Mouse (Mus musculus) hindbrain, embryonic 13.5 days (tissue): ENCODE results near the gene Keap1. TPM values are rescaled to one million over a fixed set of nuclear protein-coding genes. Genes with fewer than 3 reads are reported as not detected.
A peak's percentile ranks its signal among the peaks of the same experiment; 100 is the strongest.

Experiments
- ATAC-seq: fragments of 200-750 bp; cut with Nextera tagmentation; 2 replicates; pipeline ENCODE4 v1.8.0; 2017; ENCODE audit warnings: moderate TSS enrichment; ENCODE audit not compliant: low FRiP score
- H3K27ac ChIP-seq: fragments of 300-500 bp; sonication (generic); 2 replicates; pipeline ENCODE4 v1.5.1; 2015; ENCODE audit warnings: inconsistent platforms, mild to moderate bottlenecking, moderate library complexity
- H3K27me3 ChIP-seq: fragments of 300-500 bp; sonication (generic); 2 replicates; pipeline ENCODE4 v1.6.1; 2015; ENCODE audit warnings: mild to moderate bottlenecking, inconsistent platforms
- H3K36me3 ChIP-seq: fragments of 300-500 bp; sonication (generic); 2 replicates; pipeline ENCODE4 v1.6.1; 2015; ENCODE audit warnings: mild to moderate bottlenecking, inconsistent platforms
- H3K4me1 ChIP-seq: fragments of 300-500 bp; sonication (generic); replicated peaks from 2 replicates; pipeline ENCODE4 v1.6.1; 2015; ENCODE audit warnings: inconsistent platforms
- H3K4me2 ChIP-seq: fragments of 300-500 bp; sonication (generic); 2 replicates; pipeline ENCODE4 v1.6.1; 2015; ENCODE audit warnings: inconsistent platforms, mild to moderate bottlenecking, moderate library complexity
- H3K4me3 ChIP-seq: fragments of 300-500 bp; sonication (generic); 2 replicates; pipeline ENCODE4 v1.5.1; 2015; ENCODE audit warnings: mild to moderate bottlenecking, inconsistent platforms
- H3K9ac ChIP-seq: fragments of 300-500 bp; sonication (generic); 2 replicates; pipeline ENCODE4 v1.6.1; 2015; ENCODE audit warnings: mild to moderate bottlenecking, inconsistent platforms
- H3K9me3 ChIP-seq: fragments of 300-500 bp; sonication (generic); 2 replicates; pipeline ENCODE4 v1.6.1; 2016; ENCODE audit warnings: inconsistent platforms
- WGBS: fragments of 180-500 bp; shearing (Covaris S2); methylation state at CpG from one replicate; pipeline ENCODE4 v1.1.7; 2015; 5-methylcytosine and 5-hydroxymethylcytosine counted together
- polyA plus RNA-seq: library from polyadenylated mRNA; unstranded; fragments of >200 nt; fragmentation: Nextera tagmentation; extraction: Ambion mirVana; gene quantifications from 2 replicates; pipeline ENCODE4 v1.2.1, GENCODE M21; 2015

Gene Keap1
- polyA plus RNA-seq, 1 experiment from 2014 or later: 61.8 TPM

- H3K4me2 ChIP-seq: no peak overlapping the region
- ATAC-seq: no peak
- H3K27ac ChIP-seq: no peak overlapping the region
- no peaks in the 10 kb centered on the region for H3K9me3 ChIP-seq
- no peak overlapping the region for H3K4me3 ChIP-seq
- 0 out of 2 replicates have a peak, but pooled peaks cover 4% of the 10 kb centered on the region for H3K4me1 ChIP-seq
- no peaks in the 10 kb centered on the region for H3K36me3 ChIP-seq
- peaks cover 46% of the 10 kb centered on the region for H3K27me3 ChIP-seq
- no peak overlapping the region for H3K9ac ChIP-seq
These were observed 15.5 kb upstream of the Keap1 start for GRCm38 (mm10) chr9:21254690-21255089.

DNA sequence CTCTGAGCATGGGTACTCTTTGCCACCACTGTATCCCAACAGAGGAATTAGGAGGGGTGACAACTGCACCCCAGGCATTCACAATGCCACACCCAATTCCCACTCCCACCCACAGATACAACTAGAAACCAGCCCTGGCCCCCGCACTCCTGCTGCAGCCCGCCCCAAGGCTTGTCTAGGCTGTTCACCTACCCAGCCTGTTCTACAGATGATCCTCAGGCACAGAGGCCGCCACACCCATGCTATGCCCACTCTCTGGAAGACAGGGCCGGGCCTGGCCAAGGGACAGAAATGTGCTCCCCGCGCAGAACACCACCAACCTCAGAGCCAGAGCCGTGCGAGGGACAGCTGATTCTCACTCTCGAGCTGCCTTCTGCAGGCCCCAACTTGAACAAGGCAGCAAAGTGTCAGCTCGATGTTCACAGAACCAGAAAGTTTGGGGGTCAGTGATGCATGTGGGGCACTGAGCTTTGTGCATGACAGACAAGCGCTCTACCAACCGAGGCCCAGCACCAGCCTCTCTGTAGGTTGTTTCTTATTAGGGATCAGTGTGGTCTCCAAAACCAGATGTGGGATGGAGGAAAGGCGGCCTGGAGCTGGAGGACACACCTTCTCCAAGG lies 12.1 kb upstream of the Keap1 start:
- Histone ChIP-seq H3K4me3 (no peak overlapping the region), H3K4me1 (peaks cover 13% of the 10 kb centered on the region), H3K4me2 (no peak overlapping the region), H3K9ac (no peak overlapping the region), H3K27ac (no peak overlapping the region), H3K27me3 (peaks cover 75% of the 10 kb centered on the region), H3K36me3 (no peaks in the 10 kb centered on the region), H3K9me3 (no peaks in the 10 kb centered on the region)
- WGBS: 72% methylated on average over 13 of the region's 13 CpGs
- no peak for ATAC-seq

GRCm38 (mm10) chr9:21250509-21250908 lies 11.3 kb upstream of the Keap1 start:
- 57% methylated on average over 2 of the region's 2 CpGs for WGBS
- no peak for ATAC-seq

DNA sequence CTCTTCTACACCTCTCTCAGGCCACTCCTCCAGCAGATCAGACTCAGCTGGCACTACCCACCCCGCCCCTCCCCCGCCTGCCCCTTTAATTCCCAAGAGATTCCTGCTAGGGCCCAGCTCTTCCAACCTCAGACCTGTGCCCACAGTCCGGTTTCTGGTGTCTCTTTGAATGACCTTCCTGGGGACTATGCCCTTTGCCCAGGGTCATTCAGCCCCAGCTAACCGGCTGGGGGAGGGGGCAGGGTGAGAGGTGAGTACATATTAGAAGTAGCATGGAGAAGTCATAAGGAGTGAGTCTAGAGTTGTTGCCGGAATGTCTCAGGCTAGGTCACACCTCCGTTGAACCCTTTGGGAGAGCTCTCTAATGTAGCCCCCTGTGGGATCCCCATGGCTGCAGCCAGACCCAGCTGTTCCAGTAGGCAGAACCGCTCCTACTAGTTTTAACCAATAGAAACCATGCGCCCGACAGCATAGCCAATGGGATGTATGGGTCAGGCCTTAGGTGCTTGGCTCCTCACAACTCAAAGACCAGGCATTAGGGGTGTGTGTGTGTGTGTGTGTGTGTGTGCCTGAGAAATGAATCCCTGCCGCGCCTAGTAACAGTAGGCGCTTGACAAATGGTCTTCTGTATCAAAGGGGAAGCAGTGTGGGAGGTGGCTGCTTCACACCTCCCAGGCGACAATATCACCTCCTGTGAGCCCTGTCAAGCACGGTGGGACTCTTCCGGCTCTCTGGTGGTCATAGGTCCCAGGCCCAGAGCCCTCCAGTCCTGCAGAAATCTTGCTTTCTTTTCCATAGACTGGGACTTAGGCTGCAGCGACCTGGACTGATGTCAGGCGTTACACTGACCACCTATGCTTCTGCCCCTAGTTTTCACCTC lies 10.7 kb upstream of the Keap1 start:
- ATAC-seq: no peak
- peaks cover 19% of the 10 kb centered on the region for H3K4me1 ChIP-seq
- H3K27me3 ChIP-seq: peaks cover 85% of the 10 kb centered on the region

More at GRCm38 (mm10) chr9:21250509-21250908, 11.3 kb upstream of the Keap1 start:
- peaks cover 13% of the 10 kb centered on the region for H3K4me1 ChIP-seq
- no peaks in the 10 kb centered on the region for H3K36me3 ChIP-seq
- H3K4me2 ChIP-seq: no peak overlapping the region
- H3K9me3 ChIP-seq: no peaks in the 10 kb centered on the region
- H3K27ac ChIP-seq: no peak overlapping the region
- H3K9ac ChIP-seq: no peak overlapping the region
- peaks cover 79% of the 10 kb centered on the region for H3K27me3 ChIP-seq
- no peak overlapping the region for H3K4me3 ChIP-seq

GRCm38 (mm10) chr9:21248326-21248725 lies 9.2 kb upstream of the Keap1 start, which contains the start of gene S1pr5:
Gene S1pr5 (minus strand): TSS chr9:21248443.
- WGBS: 2% methylated on average over 29 of the region's 30 CpGs
- Histone ChIP-seq H3K9me3 (no peaks in the 10 kb centered on the region), H3K4me2 (peak within 1 kb of the TSS; percentile 35), H3K27me3 (peaks cover 99% of the 10 kb centered on the region), H3K9ac (no peak within 1 kb of the TSS), H3K36me3 (no peaks in the 10 kb centered on the region), H3K4me1 (peaks cover 35% of the 10 kb centered on the region), H3K4me3 (peak within 1 kb of the TSS; percentile 23), H3K27ac (no peak within 1 kb of the TSS)
- ATAC-seq: no peak

More for the DNA sequence above, 10.7 kb upstream of the Keap1 start:
- H3K9ac ChIP-seq: no peak overlapping the region
- no peak overlapping the region for H3K27ac ChIP-seq
- H3K36me3 ChIP-seq: no peaks in the 10 kb centered on the region
- WGBS: 36% methylated on average over 17 of the region's 17 CpGs
- H3K9me3 ChIP-seq: no peaks in the 10 kb centered on the region
- H3K4me2 ChIP-seq: no peak overlapping the region
- no peak overlapping the region for H3K4me3 ChIP-seq

DNA sequence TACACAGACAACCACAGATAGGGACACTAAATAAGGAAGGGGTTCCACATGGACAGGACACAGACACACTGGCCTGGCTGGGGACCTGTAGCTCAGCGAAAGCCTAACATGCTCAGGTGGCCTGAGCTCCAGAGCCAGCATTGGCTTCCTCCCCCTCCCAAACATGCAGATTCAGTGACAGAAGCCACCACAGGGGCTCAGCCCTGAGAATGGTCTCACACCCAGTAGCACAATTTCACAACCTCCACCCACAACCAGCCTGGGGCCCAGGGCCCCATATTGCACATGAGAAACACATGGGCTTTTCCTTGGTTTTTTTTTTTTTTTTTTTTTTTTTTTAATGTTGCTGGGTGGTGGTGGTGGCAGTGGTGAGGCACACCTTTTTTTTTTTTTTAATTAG lies 7.2 kb upstream of the Keap1 start:
- H3K4me3 ChIP-seq: no peak overlapping the region
- ATAC-seq: no peak
- H3K36me3 ChIP-seq: no peaks in the 10 kb centered on the region
- H3K9me3 ChIP-seq: no peaks in the 10 kb centered on the region
- H3K4me2 ChIP-seq: no peak overlapping the region
- H3K27ac ChIP-seq: no peak overlapping the region
- no peak overlapping the region for H3K9ac ChIP-seq
- 44% methylated on average over 1 of the region's 1 CpGs for WGBS
- peaks cover 97% of the 10 kb centered on the region for H3K27me3 ChIP-seq
- H3K4me1 ChIP-seq: peaks cover 36% of the 10 kb centered on the region

DNA sequence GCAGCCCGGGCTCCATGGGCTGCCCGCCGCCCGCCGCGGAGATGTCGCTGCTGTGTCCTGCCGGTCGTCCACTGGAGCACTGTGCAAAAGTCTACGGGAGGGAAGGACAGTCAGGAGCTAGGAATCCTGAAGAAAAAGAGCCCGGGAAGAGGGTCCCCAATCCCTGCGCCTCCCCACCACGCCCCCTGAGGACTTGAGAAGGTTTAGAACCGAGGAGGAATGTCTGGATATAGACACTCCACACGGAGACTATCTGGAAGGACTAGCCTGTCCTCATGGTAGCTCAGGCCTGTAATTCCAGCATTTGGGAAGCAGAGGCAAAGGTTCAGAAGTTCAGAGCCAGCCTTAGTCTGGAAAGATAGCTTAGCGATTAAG lies 5.9 kb upstream of the Keap1 start:
- Histone ChIP-seq H3K27ac (peak overlapping the region; percentile 78), H3K9ac (peak overlapping the region; percentile 73), H3K9me3 (no peaks in the 10 kb centered on the region), H3K27me3 (peaks cover 85% of the 10 kb centered on the region), H3K4me1 (peaks cover 36% of the 10 kb centered on the region), H3K36me3 (no peaks in the 10 kb centered on the region), H3K4me3 (peak overlapping the region; percentile 45), H3K4me2 (peak overlapping the region; percentile 76)
- ATAC-seq: no peak
- WGBS: 1% methylated on average over 16 of the region's 16 CpGs

DNA sequence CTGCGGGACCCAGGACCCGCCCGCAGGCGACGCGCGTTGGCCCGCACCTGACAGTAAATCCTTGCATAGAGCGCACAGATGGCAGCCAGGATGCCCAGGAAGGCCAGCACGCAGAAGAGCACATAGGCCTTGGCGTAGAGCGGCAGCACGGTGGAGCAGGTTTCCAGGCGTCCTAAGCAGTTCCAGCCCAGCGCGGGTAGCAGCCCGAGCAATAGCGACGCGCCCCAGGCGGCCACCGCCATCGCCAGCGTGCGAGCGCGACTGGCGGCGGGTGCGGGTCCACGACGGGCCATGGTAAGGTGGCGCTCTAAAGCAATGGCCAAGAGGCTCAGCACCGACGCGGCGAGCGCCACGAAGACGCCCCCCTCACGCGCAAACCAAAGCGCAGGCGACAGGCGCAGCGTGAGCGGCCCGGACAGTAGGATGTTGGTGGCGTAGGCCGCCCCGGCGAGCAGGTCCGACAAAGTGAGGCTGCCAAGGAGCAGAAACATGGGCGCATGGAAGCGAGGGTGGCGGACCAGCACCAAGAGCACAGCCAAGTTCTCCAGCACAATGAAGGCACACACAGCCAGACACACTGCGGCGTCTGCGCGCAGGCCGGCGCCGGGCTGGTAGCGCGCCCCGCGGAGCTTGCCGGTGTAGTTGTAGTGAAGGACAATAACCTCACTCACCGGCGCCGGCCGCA lies 5.4 kb upstream of the Keap1 start:
- Histone ChIP-seq H3K36me3 (no peaks in the 10 kb centered on the region), H3K4me2 (peak overlapping the region; percentile 76), H3K27me3 (peaks cover 79% of the 10 kb centered on the region), H3K4me1 (peaks cover 32% of the 10 kb centered on the region), H3K4me3 (peak overlapping the region; percentile 45), H3K27ac (peak overlapping the region; percentile 78), H3K9me3 (no peaks in the 10 kb centered on the region), H3K9ac (peak overlapping the region; percentile 73)
- WGBS: under 1% methylated on average over 72 of the region's 72 CpGs
- peak; percentile 62 for ATAC-seq

DNA sequence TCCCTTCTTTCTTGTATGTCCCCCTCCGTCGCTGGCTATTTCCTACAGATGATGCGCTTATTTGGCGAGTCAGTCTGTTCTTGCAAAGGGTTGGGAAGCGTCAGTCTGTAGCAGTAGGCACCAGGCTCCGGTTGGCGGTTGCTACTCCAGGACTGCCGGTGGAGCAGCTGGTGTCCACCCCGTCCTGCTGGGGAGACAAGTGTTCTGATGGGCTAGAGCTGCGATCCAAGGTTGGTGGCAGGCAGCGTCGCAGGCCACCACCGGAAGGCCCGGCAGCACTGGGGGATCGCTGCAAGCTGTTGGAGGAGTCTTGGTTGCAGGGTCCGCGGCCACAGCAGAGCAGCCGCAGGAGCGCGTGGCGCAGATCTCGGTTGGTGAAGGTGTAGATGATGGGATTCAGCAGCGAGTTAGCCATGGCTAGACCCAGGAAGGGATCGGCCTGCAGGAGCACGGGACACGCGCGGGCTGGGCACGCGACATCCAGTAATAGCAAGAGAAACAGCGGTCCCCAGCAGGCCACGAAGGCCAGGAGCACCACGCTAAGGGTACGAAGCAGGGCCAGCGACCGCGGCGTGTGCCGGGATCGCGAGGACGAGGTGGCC lies 4.8 kb upstream of the Keap1 start:
- H3K9ac ChIP-seq: peak overlapping the region; percentile 73
- no peaks in the 10 kb centered on the region for H3K9me3 ChIP-seq
- H3K36me3 ChIP-seq: no peaks in the 10 kb centered on the region
- WGBS: 4% methylated on average over 42 of the region's 42 CpGs
- peak; percentile 7; the same call in 1 of the 2 replicates for ATAC-seq
- H3K4me2 ChIP-seq: peak overlapping the region; percentile 76
- peak overlapping the region; percentile 45 for H3K4me3 ChIP-seq
- peaks cover 37% of the 10 kb centered on the region for H3K4me1 ChIP-seq
- peaks cover 73% of the 10 kb centered on the region for H3K27me3 ChIP-seq
- H3K27ac ChIP-seq: peak overlapping the region; percentile 78

GRCm38 (mm10) chr9:21241343-21241742 lies 2.2 kb upstream of the Keap1 start:
- Histone ChIP-seq H3K27me3 (peaks cover 48% of the 10 kb centered on the region), H3K4me2 (no peak overlapping the region), H3K4me3 (no peak overlapping the region), H3K4me1 (peaks cover 48% of the 10 kb centered on the region), H3K9ac (no peak overlapping the region), H3K9me3 (no peaks in the 10 kb centered on the region), H3K36me3 (no peaks in the 10 kb centered on the region), H3K27ac (no peak overlapping the region)
- 4% methylated on average over 11 of the region's 11 CpGs for whole genome bisulfite sequencing
- no peak for ATAC-seq

GRCm38 (mm10) chr9:21239465-21239848 lies 296 bp upstream of the Keap1 start:
- Histone ChIP-seq H3K9ac (peak overlapping the region; percentile 98), H3K9me3 (no peaks in the 10 kb centered on the region), H3K27ac (no peak overlapping the region; the same call in 1 of the 2 replicates), H3K4me3 (peak overlapping the region; percentile 77), H3K4me1 (peaks cover 50% of the 10 kb centered on the region), H3K27me3 (peaks cover 29% of the 10 kb centered on the region), H3K36me3 (peaks cover 11% of the 10 kb centered on the region), H3K4me2 (peak overlapping the region; percentile 65)
- 40% methylated on average over 4 of the region's 4 CpGs for WGBS
- no peak for ATAC-seq
